Mouse (Mus musculus): ENCODE measurements at regions not wholly inside any gene's neighbourhood (a gene's known extent, or its start where the extent isn't known, plus 50 kb on each side); places are given as distances from the start of the nearest gene placed in this dataset.

- Histone ChIP-seq H3K4me3 (no peak overlapping the region), H3K27me3 (peaks cover 90% of the 10 kb centered on the region), H3K27ac (no peak overlapping the region), H3K36me3 (no peaks in the 10 kb centered on the region), H3K4me2 (replicated peaks) (no peak overlapping the region), H3K9me3 (no peaks in the 10 kb centered on the region), H3K4me1 (peaks cover 13% of the 10 kb centered on the region), H3K9ac (no peak overlapping the region)
- 8% methylated on average over 3 of the region's 3 CpGs for WGBS
- ATAC-seq (ENCODE audit: low FRiP score, low read depth): no peak
Measured at GRCm38 (mm10) chr8:12504777-12505176, 68.1 kb upstream of the Spaca7 start.

- no peak for ATAC-seq (ENCODE audit: low FRiP score, low read depth)
- H3K27me3 ChIP-seq: peaks cover 50% of the 10 kb centered on the region
- 59% methylated on average over 2 of the region's 2 CpGs for WGBS
Measured at GRCm38 (mm10) chr8:12510233-12510632, 62.6 kb upstream of the Spaca7 start.

GRCm38 (mm10) chr8:12513042-12513441 lies 59.8 kb upstream of the Spaca7 start:
- Histone ChIP-seq H3K4me3 (no peak overlapping the region), H3K4me1 (no peaks in the 10 kb centered on the region), H3K4me2 (replicated peaks) (no peak overlapping the region), H3K27ac (no peak overlapping the region), H3K9ac (no peak overlapping the region), H3K27me3 (peaks cover 25% of the 10 kb centered on the region), H3K9me3 (no peaks in the 10 kb centered on the region), H3K36me3 (no peaks in the 10 kb centered on the region)
- 72% methylated on average over 9 of the region's 9 CpGs for WGBS
- no peak for ATAC-seq (ENCODE audit: low FRiP score, low read depth)

More at GRCm38 (mm10) chr8:12510233-12510632, 62.6 kb upstream of the Spaca7 start:
- H3K9ac ChIP-seq: no peak overlapping the region
- H3K36me3 ChIP-seq: no peaks in the 10 kb centered on the region
- H3K4me1 ChIP-seq: no peaks in the 10 kb centered on the region
- no peak overlapping the region for H3K4me3 ChIP-seq
- H3K27ac ChIP-seq: no peak overlapping the region
- H3K4me2 ChIP-seq (replicated peaks): no peak overlapping the region
- no peaks in the 10 kb centered on the region for H3K9me3 ChIP-seq

- peaks cover 4% of the 10 kb centered on the region for H3K9me3 ChIP-seq
- H3K4me2 ChIP-seq (replicated peaks): no peak overlapping the region
- H3K4me1 ChIP-seq: no peaks in the 10 kb centered on the region
- peaks cover 14% of the 10 kb centered on the region for H3K27me3 ChIP-seq
- H3K4me3 ChIP-seq: no peak overlapping the region
- H3K27ac ChIP-seq: no peak overlapping the region
- H3K9ac ChIP-seq: no peak overlapping the region
- WGBS: 62% methylated on average over 7 of the region's 7 CpGs
- no peaks in the 10 kb centered on the region for H3K36me3 ChIP-seq
- no peak for ATAC-seq (ENCODE audit: low FRiP score, low read depth)
Measured at GRCm38 (mm10) chr8:12514138-12514537, 58.7 kb upstream of the Spaca7 start.

- no peaks in the 10 kb centered on the region for H3K36me3 ChIP-seq
- no peaks in the 10 kb centered on the region for H3K4me1 ChIP-seq
- no peak overlapping the region for H3K4me3 ChIP-seq
- WGBS: 55% methylated on average over 9 of the region's 9 CpGs
- H3K4me2 ChIP-seq (replicated peaks): no peak overlapping the region
- H3K9ac ChIP-seq: no peak overlapping the region
- peaks cover 19% of the 10 kb centered on the region for H3K27me3 ChIP-seq
- no peak for ATAC-seq (ENCODE audit: low FRiP score, low read depth)
- no peak overlapping the region for H3K27ac ChIP-seq
- H3K9me3 ChIP-seq: peaks cover 10% of the 10 kb centered on the region
Measured at GRCm38 (mm10) chr8:12521636-12522035, 51.2 kb upstream of the Spaca7 start.
